Mouse (Mus musculus): Measurements from ENCODE around the gene Trim40.
"Not testable (repeated sequence)": the region's sequence is repeated elsewhere in the genome, so short reads cannot be mapped to it uniquely, and the experiment has no call there.

Gene Trim40

GRCm38 (mm10) chr17:36896583-36896982, 6.7 kb upstream of the Trim40 start:
- ATAC-seq (ENCODE audit: insufficient number of reproducible peaks, low FRiP score, low TSS enrichment), result no peak

DNA sequence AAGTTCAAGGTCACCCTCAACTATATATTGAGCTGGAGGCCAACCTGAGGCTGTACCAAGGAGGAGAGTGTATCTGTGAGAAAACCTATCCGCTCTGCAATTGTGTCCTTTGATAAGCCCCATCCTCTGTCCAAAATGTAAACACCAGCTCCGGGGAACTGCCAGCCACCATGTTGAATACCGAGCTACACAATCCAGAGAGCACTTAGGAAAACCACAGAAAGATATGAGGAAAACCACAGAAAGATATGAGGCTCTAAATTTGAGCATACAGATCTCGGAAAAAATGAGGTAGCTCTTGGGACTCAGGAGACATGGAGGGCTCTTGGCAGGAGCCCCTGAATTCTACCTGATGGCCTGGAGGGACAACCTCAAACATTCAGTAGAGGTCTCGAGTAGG, 3.5 kb upstream of the Trim40 start:
- no peak for ATAC-seq (ENCODE audit: insufficient number of reproducible peaks, low FRiP score, low TSS enrichment)

DNA sequence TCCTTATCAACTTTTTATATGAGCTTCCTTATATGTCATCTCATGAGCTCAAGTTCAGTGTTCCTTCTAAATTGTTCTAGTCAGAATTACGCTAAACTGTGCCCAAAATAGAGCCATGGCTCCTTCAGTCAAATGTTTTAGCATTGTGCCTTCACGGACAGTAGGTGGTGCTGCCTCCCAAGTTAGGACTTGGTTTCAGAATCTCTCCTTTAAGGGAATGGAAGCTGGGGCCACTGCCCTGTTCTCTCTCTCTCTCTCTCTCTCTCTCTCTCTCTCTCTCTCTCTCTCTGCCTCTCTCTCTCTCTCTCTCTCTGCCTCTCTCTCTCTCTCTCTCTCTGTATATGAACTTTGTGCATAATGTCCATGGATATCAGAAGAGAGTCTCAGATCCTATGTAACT, 2.4 kb upstream of the Trim40 start:
- ATAC-seq (ENCODE audit: insufficient number of reproducible peaks, low FRiP score, low TSS enrichment), result no peak

- ATAC-seq (ENCODE audit: insufficient number of reproducible peaks, low FRiP score, low TSS enrichment), result not testable (repeated sequence)
These were observed 1.6 kb upstream of the Trim40 start for GRCm38 (mm10) chr17:36891496-36891895.

- no peak for ATAC-seq (ENCODE audit: insufficient number of reproducible peaks, low FRiP score, low TSS enrichment)
These were observed 4.7 kb downstream of the Trim40 start for GRCm38 (mm10) chr17:36885132-36885790.

DNA sequence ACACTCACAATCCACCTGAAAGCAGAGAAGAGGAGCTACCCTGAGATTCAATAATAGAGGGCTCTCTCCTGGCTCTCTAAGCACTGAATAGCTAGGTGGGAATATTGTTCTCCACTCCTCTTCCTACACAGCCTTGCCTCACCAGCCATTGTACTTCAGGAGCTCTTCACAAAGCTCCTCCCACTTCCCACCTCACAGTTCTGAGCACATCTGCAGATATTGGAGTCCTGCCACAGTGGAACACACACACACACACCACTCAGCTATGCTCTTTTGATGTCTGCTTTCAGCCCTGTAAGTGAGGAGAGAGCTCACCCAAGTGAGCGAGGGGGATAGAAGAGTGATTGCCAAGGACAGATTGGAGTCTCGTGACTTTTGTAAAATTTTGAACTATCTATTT, 6.6 kb downstream of the Trim40 start:
- ATAC-seq (ENCODE audit: insufficient number of reproducible peaks, low FRiP score, low TSS enrichment), result no peak

DNA sequence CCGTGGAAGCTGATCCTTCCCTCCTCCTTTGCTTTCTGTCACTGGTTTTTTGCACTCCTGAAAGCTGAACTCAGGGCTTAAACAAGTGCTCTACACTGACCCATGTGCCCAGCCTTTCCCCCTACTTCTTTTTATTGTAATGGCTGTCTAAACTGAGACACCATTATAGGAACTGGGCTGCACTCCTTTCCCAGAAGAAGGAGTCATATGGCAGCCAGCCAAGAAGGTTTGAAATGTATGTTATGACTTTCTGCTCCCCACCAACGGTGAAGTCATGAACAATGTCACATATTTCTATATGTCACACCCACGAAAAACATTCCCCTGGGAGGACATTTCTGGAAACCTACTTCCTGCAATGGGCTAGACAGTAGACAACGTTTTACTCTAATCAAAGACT, 15.3 kb downstream of the Trim40 start:
- ATAC-seq (ENCODE audit: insufficient number of reproducible peaks, low FRiP score, low TSS enrichment), result no peak

GRCm38 (mm10) chr17:36869955-36870810, 19.7 kb downstream of the Trim40 start:
- no peak for ATAC-seq (ENCODE audit: insufficient number of reproducible peaks, low FRiP score, low TSS enrichment)

DNA sequence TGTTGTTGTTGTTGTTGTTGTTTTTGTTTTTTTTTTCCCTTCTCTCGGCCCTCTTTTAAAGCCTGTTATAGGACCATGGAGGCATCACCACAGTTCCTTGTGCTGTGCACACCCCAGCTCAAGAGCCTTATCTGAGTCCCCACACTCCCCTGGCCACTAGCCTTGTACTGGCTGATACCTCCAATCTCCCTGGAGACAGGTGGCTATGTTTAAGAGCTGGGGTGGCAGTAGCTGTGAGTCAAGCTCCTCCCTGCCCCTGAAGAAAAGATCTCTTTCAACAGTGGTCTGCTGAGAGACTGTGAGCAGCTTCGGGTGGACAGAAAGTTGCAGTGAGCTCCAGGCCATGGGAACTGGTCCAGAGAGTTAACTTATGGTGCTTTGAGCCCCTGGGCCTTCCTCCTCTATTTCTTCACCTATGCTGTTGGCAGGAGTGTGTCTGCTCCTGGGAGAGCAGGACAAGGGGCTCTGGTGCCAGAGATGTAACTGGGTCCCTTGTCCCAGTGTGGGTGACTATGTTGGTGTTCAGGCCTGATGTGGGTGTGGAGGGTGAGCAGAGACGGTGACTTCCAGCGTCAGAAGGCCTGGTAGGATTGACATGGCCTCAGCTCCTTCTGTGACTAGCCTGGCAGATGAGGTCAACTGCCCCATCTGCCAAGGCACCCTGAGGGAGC, 20.5 kb downstream of the Trim40 start, which contains the start of gene Trim10:
TSS of gene Trim10 (plus strand) at position 291 of the 671 bp plus-strand sequence.
- ATAC-seq (ENCODE audit: insufficient number of reproducible peaks, low FRiP score, low TSS enrichment), result no peak

- no peak for ATAC-seq (ENCODE audit: insufficient number of reproducible peaks, low FRiP score, low TSS enrichment)
These were observed 21.1 kb downstream of the Trim40 start for GRCm38 (mm10) chr17:36868836-36869235.

DNA sequence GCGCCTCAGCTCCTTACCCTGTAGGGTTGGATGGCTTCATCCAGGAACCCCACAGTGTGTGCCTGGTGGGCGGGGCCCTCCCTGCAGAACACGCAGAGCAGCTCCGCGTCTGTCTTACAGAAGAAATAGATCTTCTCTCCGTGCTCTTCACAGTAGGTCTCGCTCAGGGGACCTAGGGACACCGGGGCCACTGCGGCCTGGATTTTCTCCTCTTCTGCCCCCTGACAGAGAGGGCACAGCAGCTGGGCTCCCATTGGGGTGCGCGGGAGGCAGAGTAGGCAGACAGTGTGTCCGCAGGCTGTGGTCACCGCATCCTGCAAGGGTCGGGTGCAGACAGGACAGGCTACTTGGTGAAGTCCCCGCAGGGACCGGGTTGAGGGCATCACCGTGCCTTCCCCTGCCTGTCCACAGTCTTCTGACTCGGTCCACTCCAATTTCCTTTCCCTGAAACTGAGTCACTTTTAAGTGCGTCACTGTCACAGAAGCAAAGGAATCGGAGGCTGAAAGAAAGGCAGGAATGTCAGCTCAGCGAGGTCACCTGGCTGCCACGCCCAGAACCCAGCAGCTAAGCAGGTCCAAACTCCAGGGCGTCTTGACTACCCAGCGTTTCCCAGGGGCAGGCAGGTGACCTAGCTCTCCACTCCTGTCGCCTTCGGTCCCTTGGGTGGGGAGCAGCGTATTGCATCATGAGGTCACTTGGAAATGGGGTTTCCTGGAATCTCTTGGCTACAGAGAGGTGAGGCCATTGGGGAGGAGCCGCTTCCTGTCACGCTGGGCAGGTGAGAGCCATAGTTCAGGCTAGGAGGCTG, 23.0 kb downstream of the Trim40 start, which contains the start of gene Trim15:
TSS of gene Trim15 (minus strand) at position 492 of the 809 bp plus-strand sequence.
- ATAC-seq (ENCODE audit: insufficient number of reproducible peaks, low FRiP score, low TSS enrichment), result no peak

GRCm38 (mm10) chr17:36861680-36862079, 28.2 kb downstream of the Trim40 start:
- ATAC-seq (ENCODE audit: insufficient number of reproducible peaks, low FRiP score, low TSS enrichment), result no peak

DNA sequence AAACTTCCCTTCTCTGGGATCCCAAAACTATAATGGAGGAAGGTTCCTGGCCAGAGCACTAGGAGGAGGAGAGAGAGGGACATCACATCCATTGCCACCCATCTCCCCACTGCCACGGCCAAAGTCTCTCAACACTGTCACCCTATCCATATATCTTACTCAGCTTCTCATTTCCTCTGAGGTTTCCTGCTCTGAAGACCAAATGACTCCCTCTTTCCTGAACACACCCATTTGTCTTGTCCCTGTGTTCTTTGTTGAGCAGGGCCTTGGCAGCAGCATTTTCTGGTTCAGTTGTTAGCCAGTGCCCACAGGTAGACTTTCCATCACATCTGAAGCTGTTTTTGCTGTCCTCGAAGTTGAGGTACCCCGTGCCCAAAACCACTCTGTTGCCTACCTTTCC, 31.7 kb downstream of the Trim40 start:
- no peak for ATAC-seq (ENCODE audit: insufficient number of reproducible peaks, low FRiP score, low TSS enrichment)

DNA sequence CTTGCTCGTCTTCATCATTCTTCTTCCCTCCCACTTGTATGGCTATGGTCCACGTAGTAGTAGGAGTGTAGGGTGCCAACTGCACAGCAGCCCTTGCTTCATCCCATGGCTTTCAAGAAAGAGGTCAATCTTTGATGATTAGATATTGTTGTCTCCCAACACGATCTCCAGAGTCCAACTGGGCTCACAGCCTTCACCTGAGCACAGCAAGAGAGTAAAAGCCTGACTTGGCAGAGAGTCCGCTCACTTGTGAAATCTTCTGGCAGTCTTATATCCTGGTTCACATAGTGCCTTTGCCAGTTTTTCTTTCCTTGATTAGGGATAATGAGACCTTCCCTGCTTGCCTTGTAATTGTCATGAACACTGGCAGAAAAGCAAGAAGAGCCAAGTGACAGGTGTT, 33.7 kb downstream of the Trim40 start:
- ATAC-seq (ENCODE audit: insufficient number of reproducible peaks, low FRiP score, low TSS enrichment), result no peak

DNA sequence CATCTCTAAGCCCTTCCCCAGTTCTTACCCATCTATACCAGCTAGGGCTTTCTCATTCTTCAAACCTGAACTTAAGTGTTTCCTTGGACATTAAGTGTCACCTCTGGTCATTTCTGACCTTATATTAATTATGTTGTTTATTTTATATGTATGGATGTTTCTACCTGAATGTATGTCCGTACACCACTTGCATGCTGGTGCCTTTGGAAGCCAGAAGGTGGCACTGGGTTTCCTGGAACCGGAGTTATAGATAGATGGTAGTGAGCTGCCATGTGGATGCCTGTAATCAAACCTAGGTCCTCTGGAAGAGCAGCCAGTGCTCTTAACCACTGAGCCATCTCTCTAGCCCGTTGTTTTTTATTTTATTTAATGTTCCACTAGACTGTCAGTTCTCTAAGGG, 34.4 kb downstream of the Trim40 start:
- ATAC-seq (ENCODE audit: insufficient number of reproducible peaks, low FRiP score, low TSS enrichment), result no peak

- no peak for ATAC-seq (ENCODE audit: insufficient number of reproducible peaks, low FRiP score, low TSS enrichment)
These were observed 38.3 kb downstream of the Trim40 start for GRCm38 (mm10) chr17:36851627-36852026.

- no peak for ATAC-seq (ENCODE audit: insufficient number of reproducible peaks, low FRiP score, low TSS enrichment)
These were observed 38.7 kb downstream of the Trim40 start for GRCm38 (mm10) chr17:36851200-36851599.

DNA sequence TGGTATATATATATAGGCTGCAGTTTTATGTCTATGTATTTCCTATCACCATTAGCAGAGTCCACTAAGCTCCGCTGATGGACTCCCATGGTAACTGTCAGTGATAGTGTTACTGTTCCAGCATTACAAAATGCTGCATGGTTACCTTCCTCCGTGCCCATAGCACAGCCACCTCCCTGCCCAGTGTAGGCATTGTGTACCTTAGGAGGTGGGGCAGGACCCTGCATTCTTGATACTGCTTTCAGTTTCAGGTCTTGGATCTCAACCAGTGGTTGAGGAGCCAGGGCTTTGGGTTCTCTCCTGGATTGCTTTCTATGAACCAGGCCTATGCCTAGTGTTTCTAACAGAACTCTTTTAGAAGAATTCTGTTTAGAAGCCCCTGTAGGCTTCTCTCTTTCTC, 39.9 kb downstream of the Trim40 start:
- no peak for ATAC-seq (ENCODE audit: insufficient number of reproducible peaks, low FRiP score, low TSS enrichment)

DNA sequence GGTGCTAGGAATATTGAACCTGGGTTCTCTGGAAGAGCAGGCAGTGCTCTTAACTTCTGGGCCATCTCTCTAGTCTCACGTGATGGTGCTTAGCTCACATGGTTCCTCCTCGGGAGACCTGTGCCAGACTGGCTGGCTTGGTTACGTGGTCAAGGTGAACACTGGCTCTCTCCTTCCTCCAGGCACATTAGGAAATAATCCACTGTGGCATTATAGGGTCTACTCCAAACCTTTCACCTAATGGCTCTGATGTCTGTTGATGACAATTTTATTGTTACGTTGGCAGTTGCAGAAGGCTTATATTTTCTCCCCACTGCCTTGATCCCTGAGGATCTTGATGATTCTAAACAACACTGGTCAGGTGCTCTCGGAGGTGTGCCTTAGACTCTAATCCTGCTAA, 41.0 kb downstream of the Trim40 start:
- ATAC-seq (ENCODE audit: insufficient number of reproducible peaks, low FRiP score, low TSS enrichment), result no peak

DNA sequence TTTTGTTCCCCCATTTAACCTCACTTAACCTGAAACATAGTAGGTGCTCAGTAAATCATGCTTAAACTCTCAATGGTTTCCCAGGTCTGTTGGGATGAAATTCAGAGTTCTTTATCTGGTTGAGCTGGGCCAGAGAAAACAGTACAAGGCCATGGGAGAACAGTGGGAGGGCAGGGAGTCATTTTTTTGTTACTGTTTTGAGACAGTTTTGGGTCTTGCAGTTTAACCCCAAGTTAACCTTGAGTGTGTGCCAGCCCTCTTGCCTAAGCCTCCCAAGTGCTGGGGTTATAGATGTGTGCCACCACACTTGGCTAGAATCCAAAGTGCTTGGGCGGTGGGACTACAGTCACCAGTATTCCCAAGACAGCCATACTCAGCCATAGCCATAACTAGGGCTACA, 45.2 kb downstream of the Trim40 start:
- no peak for ATAC-seq (ENCODE audit: insufficient number of reproducible peaks, low FRiP score, low TSS enrichment)

Measured in cerebellum, adult (tissue).